Mouse (Mus musculus) kidney, adult 10 weeks (tissue): ENCODE data around the gene Arhgap42. TPM values are rescaled to one million over a fixed set of nuclear protein-coding genes. Genes with fewer than 3 reads are reported as not detected.

Source experiments
- polyA plus RNA-seq: library from polyadenylated mRNA; stranded (reverse); fragments of 350-450 nt; fragmentation: Illumina TruSeq; extraction: RNeasy Lipid Tissue Mini Kit (QIAGEN cat#74804); gene quantifications from one replicate; pipeline ENCODE4 v1.2.3, GENCODE M21; 2014; ENCODE audit warnings: low read depth, low replicate concordance

The Arhgap42 gene
- 122 TPM for polyA plus RNA-seq

DNA sequence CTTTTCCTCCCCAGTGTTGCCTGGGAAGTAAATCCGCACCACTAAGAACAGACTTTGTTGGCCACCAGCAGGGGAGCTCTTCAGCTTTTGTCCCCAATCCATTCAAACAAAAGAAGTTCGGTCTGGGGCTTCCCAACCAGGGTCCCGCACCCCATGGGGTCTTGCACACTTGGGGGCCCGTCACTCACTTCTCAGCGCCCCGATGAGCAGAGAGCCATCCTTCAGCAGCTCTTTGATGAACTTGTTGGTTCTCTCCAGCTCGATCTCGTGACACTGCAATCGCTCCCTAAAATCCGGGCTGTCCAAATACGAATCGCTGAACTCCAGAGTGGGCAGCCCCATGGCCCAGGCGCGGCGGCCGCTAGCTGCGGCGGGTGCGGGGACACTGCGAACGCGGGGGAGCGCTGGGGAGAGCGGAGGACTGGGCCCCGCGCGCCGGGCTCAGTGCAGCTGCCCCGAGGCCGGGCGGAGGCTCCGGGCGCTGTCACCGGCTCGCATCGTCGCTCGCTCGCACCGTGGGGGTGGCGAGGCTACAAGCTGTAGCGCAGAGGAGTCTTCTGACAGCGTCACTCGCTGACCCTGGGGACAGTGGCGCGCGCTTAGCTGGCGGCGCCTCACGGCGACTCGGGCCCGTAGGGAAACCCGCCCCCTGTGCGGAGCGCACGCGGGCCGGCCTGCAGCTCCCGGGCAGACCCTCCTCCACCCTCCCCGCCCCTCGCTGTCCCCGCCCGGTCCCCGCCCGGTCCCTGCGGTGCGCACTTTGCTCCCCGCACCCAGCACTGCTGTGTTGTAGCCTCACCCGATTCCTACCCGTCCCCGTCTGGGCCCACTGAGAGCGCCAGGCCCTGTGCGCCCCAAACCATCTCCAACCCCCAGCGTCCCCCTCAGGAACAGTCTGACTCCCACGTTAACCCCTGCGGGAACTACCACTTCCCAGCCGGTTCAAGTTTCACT is at the start of gene Arhgap42:
Arhgap42 (minus strand) TSS at position 664 of the 954 bp plus-strand sequence.

GRCm38 (mm10) chr9:8971491-8971890 is 267.4 kb downstream of the Arhgap42 start, which contains the start of gene Gm16485:
TSS of gene Gm16485 (plus strand) at chr9:8971791.

